In the genomic region with DNA sequence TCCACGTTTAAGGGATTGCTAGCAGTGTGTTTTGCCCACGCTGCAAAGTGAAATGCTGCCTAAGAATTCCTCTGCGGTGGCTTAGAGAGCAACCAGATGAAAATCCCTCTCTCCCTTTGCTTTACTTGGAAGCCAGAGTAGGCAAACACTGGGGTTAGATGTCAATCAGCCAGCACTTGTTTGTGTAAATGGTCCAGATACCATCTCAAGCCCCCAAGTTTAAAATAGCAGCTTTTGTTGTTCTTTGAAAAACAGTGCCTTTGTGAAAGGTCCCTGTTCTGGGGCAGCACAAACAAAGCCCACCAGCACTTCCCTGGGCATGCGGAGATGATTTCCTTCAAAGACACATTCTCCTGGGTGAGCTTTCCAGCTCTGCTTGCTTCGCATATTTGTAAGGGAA, we compare ENCODE assay signal across 11 mouse cellular contexts. TPM values are rescaled to one million over a fixed set of nuclear protein-coding genes. Genes with fewer than 3 reads are reported as not detected.
DNase-seq lines count a peak whose midpoint lies in the region; ATAC-seq lines count a peak whose summit lies in the region.
"Had no signal": no experiment of that assay in that cellular context is flagged by ENCODE, and none has a peak within 500 bp of the region (broad histone marks: within the 10 kb centered on the region; RNA-seq: fewer than 3 reads in every experiment).

No protein-coding gene starts in this region.

- peak overlapping the region; percentile 44 for H3K4me3 ChIP-seq in kidney, embryonic 15.5 days (replicated peaks)
- no peak overlapping the region; the same call in 1 of the 2 replicates for H3K4me3 ChIP-seq in forebrain, embryonic 12.5 days (replicated peaks)
- H3K4me3 ChIP-seq in limb, embryonic 12.5 days (replicated peaks): peak overlapping the region; percentile 42
- no peak overlapping the region for H3K4me3 ChIP-seq in neural tube, embryonic 14.5 days (ENCODE audit: low read depth, low read length)

- H3K9me3 ChIP-seq in kidney, embryonic 15.5 days (replicated peaks): no peaks in the 10 kb centered on the region
- H3K9me3 ChIP-seq in forebrain, embryonic 12.5 days: no peaks in the 10 kb centered on the region
- no peaks in the 10 kb centered on the region for H3K9me3 ChIP-seq in limb, embryonic 12.5 days
- no peaks in the 10 kb centered on the region for H3K9me3 ChIP-seq in neural tube, embryonic 14.5 days (ENCODE audit: control insufficient read depth, low read length)

- ATAC-seq in kidney, embryonic 15.5 days (replicated peaks; ENCODE audit: low FRiP score): no peak
- no peak for ATAC-seq in forebrain, embryonic 12.5 days (ENCODE audit: low FRiP score)
- no peak for ATAC-seq in limb, embryonic 12.5 days (ENCODE audit: insufficient number of reproducible peaks, insufficient read depth, low FRiP score, low TSS enrichment, low read depth)
- no peak for ATAC-seq in neural tube, embryonic 14.5 days (ENCODE audit: low read depth)

- H3K36me3 ChIP-seq in kidney, embryonic 15.5 days: no peaks in the 10 kb centered on the region
- no peaks in the 10 kb centered on the region for H3K36me3 ChIP-seq in forebrain, embryonic 12.5 days (replicated peaks)
- H3K36me3 ChIP-seq in limb, embryonic 12.5 days: no peaks in the 10 kb centered on the region
- H3K36me3 ChIP-seq in neural tube, embryonic 14.5 days (ENCODE audit: control insufficient read depth, insufficient read depth, low read length): no peaks in the 10 kb centered on the region

- peaks cover 40% of the 10 kb centered on the region for H3K4me1 ChIP-seq in kidney, embryonic 15.5 days
- peaks cover 30% of the 10 kb centered on the region for H3K4me1 ChIP-seq in forebrain, embryonic 12.5 days
- H3K4me1 ChIP-seq in limb, embryonic 12.5 days (replicated peaks): peaks cover 26% of the 10 kb centered on the region
- peaks cover 9% of the 10 kb centered on the region; the same call in 1 of the 2 replicates for H3K4me1 ChIP-seq in neural tube, embryonic 14.5 days (ENCODE audit: control insufficient read depth, insufficient read depth, low read length)

- no peak overlapping the region for H3K9ac ChIP-seq in kidney, embryonic 15.5 days
- no peak overlapping the region for H3K9ac ChIP-seq in forebrain, embryonic 12.5 days
- peak overlapping the region; percentile 50; the same call in 1 of the 2 replicates for H3K9ac ChIP-seq in limb, embryonic 12.5 days (replicated peaks)
- no peak overlapping the region for H3K9ac ChIP-seq in neural tube, embryonic 14.5 days (replicated peaks; ENCODE audit: low read depth, low read length)

- DNase-seq in kidney, postnatal 4 days: no peak
- no peak for DNase-seq in layer of hippocampus, adult 18-20 months (ENCODE audit: low spot score in 2 of 2)
- DNase-seq in frontal cortex, postnatal 36 days (ENCODE audit: low spot score in 2 of 2): no peak
- DNase-seq in cerebellum, adult 11-12 months: no peak
- DNase-seq: lung, postnatal 14 days had no signal

- no peaks in the 10 kb centered on the region for H3K27me3 ChIP-seq in kidney, embryonic 15.5 days
- peaks cover 12% of the 10 kb centered on the region; the same call in 1 of the 2 replicates for H3K27me3 ChIP-seq in forebrain, embryonic 12.5 days
- H3K27me3 ChIP-seq in limb, embryonic 12.5 days: no peaks in the 10 kb centered on the region
- no peaks in the 10 kb centered on the region for H3K27me3 ChIP-seq in neural tube, embryonic 14.5 days (ENCODE audit: control insufficient read depth, insufficient read depth, low read length)
- H3K27me3 ChIP-seq: CH12.LX had no signal

- H3K4me2 ChIP-seq in kidney, embryonic 15.5 days: peak overlapping the region; percentile 72
- peak overlapping the region; percentile 54 for H3K4me2 ChIP-seq in forebrain, embryonic 12.5 days
- H3K4me2 ChIP-seq in limb, embryonic 12.5 days: peak overlapping the region; percentile 66
- peak overlapping the region; percentile 42 for H3K4me2 ChIP-seq in neural tube, embryonic 14.5 days (ENCODE audit: low read depth, low read length)

- WGBS in kidney, embryonic 15.5 days: 12% methylated on average over 5 of the region's 5 CpGs
- WGBS in forebrain, embryonic 12.5 days: 5% methylated on average over 5 of the region's 5 CpGs
- 22% methylated on average over 5 of the region's 5 CpGs for WGBS in limb, embryonic 12.5 days
- WGBS in neural tube, embryonic 14.5 days: 16% methylated on average over 5 of the region's 5 CpGs

- H3K27ac ChIP-seq in kidney, embryonic 15.5 days: peak overlapping the region; percentile 97
- no peak overlapping the region for H3K27ac ChIP-seq in forebrain, embryonic 12.5 days
- peak overlapping the region; percentile 87 for H3K27ac ChIP-seq in limb, embryonic 12.5 days
- no peak overlapping the region for H3K27ac ChIP-seq in neural tube, embryonic 14.5 days (ENCODE audit: low read depth, low read length)

RNA-seq across cellular contexts. Expression of a gene that starts 1.7 kb away (rescaled TPM):
- 3.9 and 4.0 TPM in 2 replicates for polyA plus RNA-seq in kidney, embryonic 15.5 days (2015; fragmentation: Nextera tagmentation; extraction: Ambion mirVana)
- polyA plus RNA-seq in forebrain, embryonic 12.5 days (2016; fragmentation: Nextera tagmentation; extraction: Ambion mirVana): 1.7 and 3.2 TPM in 2 replicates
- 2.1 and 3.5 TPM in 2 replicates for polyA plus RNA-seq in limb, embryonic 12.5 days (2016; fragmentation: Nextera tagmentation; extraction: Ambion mirVana)
- 2.2 and 4.1 TPM in 2 replicates for polyA plus RNA-seq in neural tube, embryonic 14.5 days (2014; fragmentation: Nextera tagmentation; extraction: Ambion mirVana)
- under 1 TPM; 0.30 to 0.43 TPM for total RNA-seq in layer of hippocampus, adult 18-20 months (2021)

RNA-seq across cellular contexts. Expression of a gene that starts 28.5 kb away (rescaled TPM):
- polyA plus RNA-seq in kidney, embryonic 15.5 days (2015; fragmentation: Nextera tagmentation; extraction: Ambion mirVana): 0.39 and 0.53 TPM in 2 replicates
- polyA plus RNA-seq in forebrain, embryonic 12.5 days (2016; fragmentation: Nextera tagmentation; extraction: Ambion mirVana): 1.9 and 2.5 TPM in 2 replicates
- polyA plus RNA-seq in limb, embryonic 12.5 days (2016; fragmentation: Nextera tagmentation; extraction: Ambion mirVana): 0.99 and 1.2 TPM in 2 replicates
- polyA plus RNA-seq in neural tube, embryonic 14.5 days (2014; fragmentation: Nextera tagmentation; extraction: Ambion mirVana): 1.2 and 1.7 TPM in 2 replicates
- 1 to 10 TPM; 5.5 to 5.9 TPM for total RNA-seq in layer of hippocampus, adult 18-20 months (2021)
- total RNA-seq: CH12.LX had no signal
- polyA plus RNA-seq: spleen, adult 2 months had no signal

Comparison
In these comparisons a context has a peak if more than half of its experiments do, and no peak if none do; other contexts are left out.
1. H3K27ac ChIP-seq: peak in kidney, embryonic 15.5 days (single experiment) and limb, embryonic 12.5 days (single experiment); none in forebrain, embryonic 12.5 days (single experiment) and neural tube, embryonic 14.5 days (single experiment).
2. H3K4me3 ChIP-seq: peak in kidney, embryonic 15.5 days (single experiment) and limb, embryonic 12.5 days (single experiment); none in forebrain, embryonic 12.5 days (single experiment) and neural tube, embryonic 14.5 days (single experiment).
3. Peak in every context shown above with its lines, with median percentiles within 50 percentile points of each other: H3K4me2 ChIP-seq.